Mouse (Mus musculus) intestine, embryonic 14.5 days (tissue): ENCODE measurements around the gene Amer3. TPM values are rescaled to one million over a fixed set of nuclear protein-coding genes. Genes with fewer than 3 reads are reported as not detected.

Experiments
- ATAC-seq: fragments of 200-750 bp; cut with Nextera tagmentation; replicated peaks from 2 replicates; pipeline ENCODE4 v1.8.0; 2017; ENCODE audit warnings: low read depth, moderate number of reproducible peaks, moderate TSS enrichment, moderate library complexity; ENCODE audit not compliant: low FRiP score, low TSS enrichment
- DNase-seq: peaks from one replicate; pipeline ENCODE4 v3.0.0-alpha.2; 2018; ENCODE audit warnings: low spot score
- H3K27ac ChIP-seq: fragments of 300-500 bp; sonication (generic); 2 replicates; pipeline ENCODE4 v1.5.1; 2014; ENCODE audit warnings: low read depth, mild to moderate bottlenecking, control low read depth
- H3K27me3 ChIP-seq: fragments of 300-500 bp; sonication (generic); replicated peaks from 2 replicates; pipeline ENCODE4 v1.6.1; 2014; ENCODE audit warnings: low read length, control low read depth; ENCODE audit not compliant: control insufficient read depth, insufficient read depth
- H3K36me3 ChIP-seq: fragments of 300-500 bp; sonication (generic); 2 replicates; pipeline ENCODE4 v1.6.1; 2014; ENCODE audit warnings: low read length, control low read depth; ENCODE audit not compliant: control insufficient read depth, insufficient read depth
- H3K4me1 ChIP-seq: fragments of 300-500 bp; sonication (generic); replicated peaks from 2 replicates; pipeline ENCODE4 v1.6.1; 2014; ENCODE audit warnings: low read length, control low read depth, mixed read lengths; ENCODE audit not compliant: control insufficient read depth, insufficient read depth
- H3K4me2 ChIP-seq: fragments of 300-500 bp; sonication (generic); 2 replicates; pipeline ENCODE4 v1.6.1; 2014; ENCODE audit warnings: low read length
- H3K4me3 ChIP-seq: fragments of 300-500 bp; sonication (generic); 2 replicates; pipeline ENCODE4 v1.5.1; 2014; ENCODE audit warnings: low read depth, low read length, control low read depth, mixed read lengths
- H3K9ac ChIP-seq: fragments of 300-500 bp; sonication (generic); 2 replicates; pipeline ENCODE4 v1.6.1; 2014; ENCODE audit warnings: mild to moderate bottlenecking, low read length
- H3K9me3 ChIP-seq: fragments of 300-500 bp; sonication (generic); 2 replicates; pipeline ENCODE4 v1.6.1; 2016; ENCODE audit warnings: low read length, control low read depth; ENCODE audit not compliant: control insufficient read depth
- WGBS: fragments of 180-500 bp; shearing (Covaris S2); extraction: QIAGEN DNeasy Blood & Tissue Kit; methylation state at CpG from one replicate; pipeline ENCODE4 v1.1.7; 2014; 5-methylcytosine and 5-hydroxymethylcytosine counted together
- polyA plus RNA-seq: library from polyadenylated mRNA; unstranded; fragments of >200 nt; fragmentation: Nextera tagmentation; extraction: Ambion mirVana; gene quantifications from 2 replicates; pipeline ENCODE4 v1.2.1, GENCODE M21; 2014

Gene Amer3
- polyA plus RNA-seq, 1 experiment from 2014 or later, result 1.2 TPM

- Histone ChIP-seq H3K4me2 (no peak overlapping the region), H3K9ac (no peak overlapping the region), H3K9me3 (0 out of 2 replicates have a peak, but pooled peaks cover under 1% of the 10 kb centered on the region), H3K27me3 (no peaks in the 10 kb centered on the region), H3K4me3 (no peak overlapping the region), H3K27ac (no peak overlapping the region), H3K4me1 (no peaks in the 10 kb centered on the region), H3K36me3 (no peaks in the 10 kb centered on the region)
- ATAC-seq, result no peak
- DNase-seq, result no peak
- 83% methylated on average over 18 of the region's 18 CpGs for WGBS
Measured at GRCm38 (mm10) chr1:34635711-34636110, 56.3 kb downstream of the Amer3 start.

Other genes starting within 250 kb of the Amer3 start
- gene Ccdc115, start 140.0 kb upstream of the Amer3 start, polyA plus RNA-seq, result 59.6 and 60.0 TPM in 2 replicates
- 120 and 126 TPM in 2 replicates for gene Imp4, start 139.8 kb upstream of the Amer3 start, polyA plus RNA-seq
- gene Ptpn18, start 119.9 kb upstream of the Amer3 start, polyA plus RNA-seq, result 19.3 and 22.1 TPM in 2 replicates
- not detected in 2 replicates for gene Prss39, start 81.2 kb upstream of the Amer3 start, polyA plus RNA-seq
- 0.23 TPM in 2 replicates for gene Cfc1, start 44.0 kb upstream of the Amer3 start, polyA plus RNA-seq
- not detected in 2 replicates for gene Prss40, start 18.7 kb upstream of the Amer3 start, polyA plus RNA-seq